Mouse (Mus musculus): ENCODE data around the gene Cmss1. TPM values are rescaled to one million over a fixed set of nuclear protein-coding genes. Genes with fewer than 3 reads are reported as not detected.

Gene Cmss1
- polyA plus RNA-seq, 1 experiment from 2014 or later: 33.9 TPM

- Histone ChIP-seq H3K4me2 (no peak overlapping the region), H3K36me3 (no peaks in the 10 kb centered on the region), H3K9me3 (no peaks in the 10 kb centered on the region), H3K4me3 (no peak overlapping the region), H3K27me3 (no peaks in the 10 kb centered on the region), H3K27ac (replicated peaks) (no peak overlapping the region), H3K4me1 (replicated peaks) (no peaks in the 10 kb centered on the region), H3K9ac (no peak overlapping the region)
- no peak; the same call in 1 of the 2 replicates for ATAC-seq (ENCODE audit: low FRiP score, low read depth)
- 54% methylated on average over 12 of the region's 12 CpGs for WGBS
These were observed 122.4 kb downstream of the Cmss1 start for GRCm38 (mm10) chr16:57484043-57484795.

DNA sequence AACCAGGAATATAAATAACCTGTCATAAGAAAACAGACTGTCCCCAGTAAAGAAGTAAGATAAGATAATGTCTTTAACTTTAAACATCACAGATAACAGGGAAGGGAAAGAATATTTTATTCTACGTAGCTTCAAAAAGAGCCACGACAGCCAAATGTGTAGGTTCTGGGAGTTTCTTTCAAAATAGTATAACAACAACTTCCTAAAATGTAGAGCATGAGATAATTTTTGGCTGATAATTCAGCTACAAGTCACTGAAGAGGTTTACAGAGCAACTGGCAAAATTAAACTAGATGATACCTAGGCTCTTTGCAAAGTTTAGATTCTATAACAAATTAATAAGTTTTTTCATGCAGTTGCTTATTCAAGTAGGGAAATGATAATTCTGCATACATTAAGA lies 123.2 kb downstream of the Cmss1 start:
- no peak overlapping the region for H3K9ac ChIP-seq
- no peaks in the 10 kb centered on the region for H3K27me3 ChIP-seq
- no peak for ATAC-seq (ENCODE audit: low FRiP score, low read depth)
- H3K36me3 ChIP-seq: no peaks in the 10 kb centered on the region
- no peak overlapping the region for H3K4me2 ChIP-seq
- no peak overlapping the region for H3K4me3 ChIP-seq
- WGBS: 94% methylated on average over 2 of the region's 2 CpGs
- H3K27ac ChIP-seq (replicated peaks): no peak overlapping the region
- no peaks in the 10 kb centered on the region for H3K4me1 ChIP-seq (replicated peaks)
- no peaks in the 10 kb centered on the region for H3K9me3 ChIP-seq

DNA sequence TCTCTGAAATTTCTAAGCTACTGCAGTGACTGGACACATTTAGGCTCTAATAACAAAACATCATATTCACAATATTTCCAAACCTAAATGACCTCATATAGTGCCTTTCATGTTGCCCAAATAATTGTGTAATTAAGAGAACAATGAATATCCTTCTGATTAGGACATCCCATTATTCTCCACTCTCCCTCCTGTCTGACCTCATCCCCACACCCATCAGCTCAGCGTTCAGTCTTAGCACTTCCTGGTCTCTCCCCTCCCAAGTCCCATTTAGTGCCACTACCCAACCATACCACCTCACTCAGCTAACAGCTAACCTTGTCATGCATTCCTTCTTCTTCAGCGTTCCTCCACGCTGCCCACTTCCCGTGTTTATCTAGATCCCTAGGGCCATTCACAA lies 123.8 kb downstream of the Cmss1 start:
- Histone ChIP-seq H3K4me3 (no peak overlapping the region), H3K9me3 (no peaks in the 10 kb centered on the region), H3K27me3 (no peaks in the 10 kb centered on the region), H3K9ac (no peak overlapping the region), H3K36me3 (no peaks in the 10 kb centered on the region), H3K4me1 (replicated peaks) (no peaks in the 10 kb centered on the region), H3K27ac (replicated peaks) (no peak overlapping the region), H3K4me2 (no peak overlapping the region)
- ATAC-seq (ENCODE audit: low FRiP score, low read depth): no peak
- 71% methylated on average over 4 of the region's 4 CpGs for WGBS

GRCm38 (mm10) chr16:57482264-57482663 lies 124.4 kb downstream of the Cmss1 start:
- Histone ChIP-seq H3K36me3 (no peaks in the 10 kb centered on the region), H3K4me2 (no peak overlapping the region), H3K9me3 (no peaks in the 10 kb centered on the region), H3K4me3 (no peak overlapping the region), H3K9ac (no peak overlapping the region), H3K27ac (replicated peaks) (no peak overlapping the region), H3K27me3 (no peaks in the 10 kb centered on the region), H3K4me1 (replicated peaks) (no peaks in the 10 kb centered on the region)
- WGBS: 62% methylated on average over 6 of the region's 6 CpGs
- no peak for ATAC-seq (ENCODE audit: low FRiP score, low read depth)

- Histone ChIP-seq H3K9ac (no peak overlapping the region), H3K4me3 (no peak overlapping the region), H3K27me3 (no peaks in the 10 kb centered on the region), H3K4me1 (replicated peaks) (no peaks in the 10 kb centered on the region), H3K4me2 (no peak overlapping the region), H3K36me3 (no peaks in the 10 kb centered on the region), H3K9me3 (no peaks in the 10 kb centered on the region), H3K27ac (replicated peaks) (no peak overlapping the region)
- ATAC-seq (ENCODE audit: low FRiP score, low read depth): no peak
- 64% methylated on average over 5 of the region's 5 CpGs for WGBS
These were observed 126.9 kb downstream of the Cmss1 start for GRCm38 (mm10) chr16:57479776-57480175.

DNA sequence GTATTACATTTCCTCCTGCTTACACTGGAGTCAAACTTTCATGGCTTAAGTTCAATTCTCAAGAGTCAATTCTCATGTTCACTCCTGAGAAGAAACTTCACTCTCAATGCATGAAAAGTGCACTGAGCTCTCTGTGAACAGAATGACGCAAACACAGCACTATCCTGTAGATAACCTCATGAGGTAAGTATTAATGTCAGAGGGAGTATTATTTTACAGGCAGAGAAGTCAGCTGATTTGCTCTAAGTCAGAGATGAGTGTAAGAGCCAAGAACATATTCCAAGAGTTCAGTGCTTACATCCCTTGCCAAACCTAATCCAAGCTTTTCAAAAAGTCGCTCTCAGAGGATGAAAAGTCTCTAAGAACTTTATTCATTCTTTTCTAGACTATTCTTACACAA lies 128.2 kb downstream of the Cmss1 start:
- Histone ChIP-seq H3K36me3 (no peaks in the 10 kb centered on the region), H3K9me3 (no peaks in the 10 kb centered on the region), H3K27ac (replicated peaks) (no peak overlapping the region), H3K27me3 (no peaks in the 10 kb centered on the region), H3K4me2 (no peak overlapping the region), H3K4me3 (no peak overlapping the region), H3K4me1 (replicated peaks) (no peaks in the 10 kb centered on the region), H3K9ac (no peak overlapping the region)
- 95% methylated on average over 2 of the region's 2 CpGs for WGBS
- ATAC-seq (ENCODE audit: low FRiP score, low read depth): no peak

DNA sequence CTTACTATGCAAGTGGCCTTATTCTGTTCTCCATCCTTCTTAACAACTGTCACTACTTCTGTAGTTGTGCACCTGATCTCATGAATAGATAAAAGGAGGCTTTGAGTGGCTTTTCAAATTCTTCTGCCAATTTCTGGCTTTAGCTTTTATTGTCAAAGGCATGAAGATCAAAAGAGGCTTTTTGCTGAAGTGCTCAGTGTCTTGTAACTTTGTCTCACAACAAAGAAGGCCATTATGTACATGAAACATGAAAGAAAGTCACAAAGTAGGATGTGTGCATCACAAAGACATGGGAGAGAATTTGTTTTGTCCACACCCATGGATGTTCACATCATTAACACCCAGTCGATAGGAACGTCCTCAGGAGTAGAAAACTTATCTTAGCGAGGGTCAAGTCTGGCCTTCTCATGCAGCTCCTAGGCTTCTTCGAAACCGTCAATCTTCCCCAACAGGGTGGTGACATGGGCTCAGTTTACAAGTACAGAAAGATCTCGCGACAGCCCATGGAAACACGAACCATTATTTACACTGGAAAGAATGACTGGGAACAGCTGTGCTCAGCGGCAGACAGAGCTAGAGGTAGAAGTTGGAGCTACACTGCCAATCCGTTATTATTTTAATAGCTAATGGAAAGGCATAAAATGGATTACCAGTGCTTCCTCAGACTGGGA lies 133.1 kb downstream of the Cmss1 start:
- no peaks in the 10 kb centered on the region for H3K27me3 ChIP-seq
- H3K4me3 ChIP-seq: no peak overlapping the region
- H3K4me2 ChIP-seq: no peak overlapping the region
- 0 out of 2 replicates have a peak, but pooled peaks cover under 1% of the 10 kb centered on the region for H3K4me1 ChIP-seq (replicated peaks)
- 49% methylated on average over 10 of the region's 10 CpGs for WGBS
- no peaks in the 10 kb centered on the region for H3K36me3 ChIP-seq
- no peaks in the 10 kb centered on the region for H3K9me3 ChIP-seq
- H3K27ac ChIP-seq (replicated peaks): no peak overlapping the region
- no peak overlapping the region for H3K9ac ChIP-seq
- no peak for ATAC-seq (ENCODE audit: low FRiP score, low read depth)

DNA sequence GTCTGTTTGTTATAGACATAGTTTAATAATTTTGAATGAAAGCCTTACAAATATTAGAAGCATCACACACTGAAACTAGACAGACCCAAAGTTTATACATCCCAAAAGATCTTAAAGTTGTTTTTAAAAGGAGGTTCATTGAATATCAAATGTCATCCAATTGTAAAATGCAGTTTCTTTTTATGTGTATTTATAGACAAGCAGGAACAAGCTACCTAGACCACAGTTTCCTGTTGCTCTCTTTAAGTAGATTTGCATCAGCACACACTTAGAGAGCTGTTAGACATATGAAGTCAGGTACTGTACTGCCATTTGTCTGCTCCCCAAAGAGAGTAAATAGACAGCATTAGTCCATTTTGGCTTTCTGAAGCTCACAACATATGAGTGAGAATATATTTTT lies 135.6 kb downstream of the Cmss1 start:
- H3K4me3 ChIP-seq: no peak overlapping the region
- no peak overlapping the region for H3K27ac ChIP-seq (replicated peaks)
- no peaks in the 10 kb centered on the region for H3K36me3 ChIP-seq
- H3K4me2 ChIP-seq: no peak overlapping the region
- H3K9me3 ChIP-seq: no peaks in the 10 kb centered on the region
- H3K9ac ChIP-seq: no peak overlapping the region
- H3K4me1 ChIP-seq (replicated peaks): 0 out of 2 replicates have a peak, but pooled peaks cover 3% of the 10 kb centered on the region
- H3K27me3 ChIP-seq: no peaks in the 10 kb centered on the region
- ATAC-seq (ENCODE audit: low FRiP score, low read depth): no peak

DNA sequence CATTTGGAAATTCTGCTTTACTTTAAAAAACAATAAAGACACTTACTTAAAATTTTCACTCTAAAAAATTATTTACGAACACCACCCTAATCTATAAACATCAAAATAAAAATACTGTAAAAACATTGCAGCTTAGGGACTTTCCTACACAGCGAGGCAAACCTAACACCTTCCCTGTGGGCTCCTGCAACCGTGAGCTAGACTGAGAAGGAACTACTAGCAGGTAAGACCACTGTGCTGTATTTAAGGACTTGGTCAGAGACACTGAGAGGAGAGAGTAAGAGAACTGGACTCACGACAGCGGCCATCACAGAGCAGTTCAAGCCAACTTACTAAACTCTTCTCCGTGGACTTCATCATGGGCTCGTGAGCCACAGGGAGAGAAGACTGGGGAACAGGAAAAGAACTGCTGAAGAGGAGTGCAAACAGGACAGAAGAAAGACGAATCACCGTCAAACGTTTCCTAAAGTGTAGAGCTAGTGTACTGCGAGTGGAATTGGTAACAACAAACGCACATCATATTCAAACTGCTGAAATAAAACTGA lies 136.3 kb downstream of the Cmss1 start:
- Histone ChIP-seq H3K4me2 (no peak overlapping the region), H3K4me3 (no peak overlapping the region), H3K4me1 (replicated peaks) (0 out of 2 replicates have a peak, but pooled peaks cover 3% of the 10 kb centered on the region), H3K27ac (replicated peaks) (no peak overlapping the region), H3K9me3 (no peaks in the 10 kb centered on the region), H3K36me3 (no peaks in the 10 kb centered on the region), H3K27me3 (no peaks in the 10 kb centered on the region), H3K9ac (no peak overlapping the region)
- no peak for ATAC-seq (ENCODE audit: low FRiP score, low read depth)
- WGBS: 95% methylated on average over 12 of the region's 12 CpGs

DNA sequence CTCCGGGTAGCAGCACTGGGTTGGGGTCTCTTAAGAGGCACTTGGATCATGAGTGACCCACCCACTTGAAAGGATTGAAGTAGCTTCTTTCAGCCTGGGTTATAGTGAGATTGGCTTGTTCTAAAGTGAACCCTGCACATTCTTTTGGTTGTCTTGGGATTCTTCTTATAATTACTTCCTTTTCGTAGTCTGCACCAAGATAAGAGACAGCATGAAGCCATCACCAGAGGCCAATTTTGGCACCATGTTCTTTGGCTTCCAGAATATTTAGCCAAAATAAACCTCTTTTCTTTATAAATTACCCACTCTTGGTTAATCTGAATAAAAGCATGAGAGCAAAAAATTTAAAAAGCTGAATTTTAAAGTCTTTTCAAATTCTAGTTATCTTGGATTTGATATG lies 136.8 kb downstream of the Cmss1 start:
- H3K27ac ChIP-seq (replicated peaks): no peak overlapping the region
- H3K36me3 ChIP-seq: no peaks in the 10 kb centered on the region
- no peak overlapping the region for H3K4me2 ChIP-seq
- no peak for ATAC-seq (ENCODE audit: low FRiP score, low read depth)
- H3K9ac ChIP-seq: no peak overlapping the region
- 0 out of 2 replicates have a peak, but pooled peaks cover 3% of the 10 kb centered on the region for H3K4me1 ChIP-seq (replicated peaks)
- 76% methylated on average over 2 of the region's 2 CpGs for WGBS
- no peaks in the 10 kb centered on the region for H3K9me3 ChIP-seq
- no peaks in the 10 kb centered on the region for H3K27me3 ChIP-seq
- H3K4me3 ChIP-seq: no peak overlapping the region

DNA sequence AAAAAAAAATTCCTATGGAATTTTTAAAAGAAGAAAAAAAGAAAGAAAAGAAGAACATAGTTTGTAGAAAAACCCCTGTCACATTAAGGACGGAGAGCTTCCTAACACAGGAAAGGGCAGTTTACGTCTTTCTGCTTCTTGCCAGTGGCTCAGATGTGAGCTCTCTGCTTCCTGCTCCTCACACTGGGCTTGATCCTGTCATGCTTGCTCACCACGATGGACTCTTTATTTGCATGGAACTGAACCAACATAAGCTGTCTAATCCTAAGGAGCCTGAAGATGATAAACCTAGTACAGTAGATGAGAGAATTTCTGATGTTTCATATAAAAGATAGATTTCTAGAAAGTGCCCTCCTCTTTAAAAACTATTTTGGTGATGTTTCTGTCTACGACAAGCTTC lies 137.4 kb downstream of the Cmss1 start:
- 75% methylated on average over 4 of the region's 4 CpGs for WGBS

GRCm38 (mm10) chr16:57465386-57465913 lies 141.2 kb downstream of the Cmss1 start:
- no peak overlapping the region for H3K9ac ChIP-seq
- no peak for ATAC-seq (ENCODE audit: low FRiP score, low read depth)
- no peak overlapping the region for H3K4me2 ChIP-seq
- no peak overlapping the region for H3K4me3 ChIP-seq
- 0 out of 2 replicates have a peak, but pooled peaks cover 3% of the 10 kb centered on the region for H3K4me1 ChIP-seq (replicated peaks)
- 86% methylated on average over 9 of the region's 9 CpGs for WGBS
- no peak overlapping the region for H3K27ac ChIP-seq (replicated peaks)
- H3K27me3 ChIP-seq: no peaks in the 10 kb centered on the region
- no peaks in the 10 kb centered on the region for H3K36me3 ChIP-seq
- H3K9me3 ChIP-seq: no peaks in the 10 kb centered on the region

More for the DNA sequence above, 137.4 kb downstream of the Cmss1 start:
- no peak overlapping the region for H3K27ac ChIP-seq (replicated peaks)
- 0 out of 2 replicates have a peak, but pooled peaks cover 3% of the 10 kb centered on the region for H3K4me1 ChIP-seq (replicated peaks)
- no peaks in the 10 kb centered on the region for H3K9me3 ChIP-seq
- ATAC-seq (ENCODE audit: low FRiP score, low read depth): no peak
- H3K4me2 ChIP-seq: no peak overlapping the region
- H3K4me3 ChIP-seq: no peak overlapping the region
- no peaks in the 10 kb centered on the region for H3K27me3 ChIP-seq
- no peak overlapping the region for H3K9ac ChIP-seq
- H3K36me3 ChIP-seq: no peaks in the 10 kb centered on the region
